Mouse (Mus musculus) embryonic facial prominence, embryonic 14.5 days (tissue): ENCODE results near the gene Nsun2. TPM values are rescaled to one million over a fixed set of nuclear protein-coding genes. Genes with fewer than 3 reads are reported as not detected.
A peak's percentile ranks its signal among the peaks of the same experiment; 100 is the strongest.

Source experiments
- ATAC-seq: fragments of 200-750 bp; cut with Nextera tagmentation; 2 replicates; pipeline ENCODE4 v1.8.0; 2017; ENCODE audit warnings: low read depth, moderate number of reproducible peaks, moderate TSS enrichment
- DNase-seq: peaks from one replicate; pipeline ENCODE4 v3.0.0-alpha.2; 2015; ENCODE audit warnings: low spot score
- H3K27ac ChIP-seq: fragments of 300-500 bp; sonication (generic); replicated peaks from 2 replicates; pipeline ENCODE4 v1.5.1; 2014; ENCODE audit warnings: low read depth, mild to moderate bottlenecking, low read length, moderate library complexity
- H3K27me3 ChIP-seq: fragments of 300-500 bp; sonication (generic); replicated peaks from 2 replicates; pipeline ENCODE4 v1.6.1; 2014; ENCODE audit warnings: low read length; ENCODE audit not compliant: control insufficient read depth, insufficient read depth
- H3K36me3 ChIP-seq: fragments of 300-500 bp; sonication (generic); 2 replicates; pipeline ENCODE4 v1.6.1; 2014; ENCODE audit warnings: low read length, mixed read lengths; ENCODE audit not compliant: control insufficient read depth, insufficient read depth
- H3K4me1 ChIP-seq: fragments of 300-500 bp; sonication (generic); 2 replicates; pipeline ENCODE4 v1.6.1; 2014; ENCODE audit warnings: antibody characterized with exemption, low read length; ENCODE audit not compliant: control insufficient read depth, insufficient read depth
- H3K4me2 ChIP-seq: fragments of 300-500 bp; sonication (generic); 2 replicates; pipeline ENCODE4 v1.6.1; 2014; ENCODE audit warnings: low read depth, mild to moderate bottlenecking, low read length, moderate library complexity, mixed read lengths
- H3K4me3 ChIP-seq: fragments of 300-500 bp; sonication (generic); 2 replicates; pipeline ENCODE4 v1.5.1; 2014; ENCODE audit warnings: low read depth, mild to moderate bottlenecking, low read length
- H3K9ac ChIP-seq: fragments of 300-500 bp; sonication (generic); 2 replicates; pipeline ENCODE4 v1.6.1; 2014; ENCODE audit warnings: low read depth, mild to moderate bottlenecking, low read length, moderate library complexity, mixed read lengths
- H3K9me3 ChIP-seq: fragments of 300-500 bp; sonication (generic); 2 replicates; pipeline ENCODE4 v1.6.1; 2016; ENCODE audit warnings: low read length; ENCODE audit not compliant: control insufficient read depth
- WGBS: fragments of 180-500 bp; shearing (Covaris S2); extraction: QIAGEN DNeasy Blood & Tissue Kit; methylation state at CpG from one replicate; pipeline ENCODE4 v1.1.7; 2014; 5-methylcytosine and 5-hydroxymethylcytosine counted together
- polyA plus RNA-seq: library from polyadenylated mRNA; unstranded; fragments of >200 nt; fragmentation: Nextera tagmentation; extraction: Ambion mirVana; gene quantifications from 2 replicates; pipeline ENCODE4 v1.2.1, GENCODE M21; 2014

Gene Nsun2
- polyA plus RNA-seq = 112 and 128 TPM in 2 replicates

GRCm38 (mm10) chr13:69533405-69534333 is at the start of gene Nsun2:
TSS of gene Nsun2 (plus strand) at chr13:69533746.
- no peaks in the 10 kb centered on the region for H3K9me3 ChIP-seq
- 2% methylated on average over 11 of the region's 155 CpGs for WGBS
- no peaks in the 10 kb centered on the region for H3K27me3 ChIP-seq
- H3K4me2 ChIP-seq = peak within 1 kb of the TSS; percentile 86
- ATAC-seq (no peak), DNase-seq (peak; percentile 42)
- H3K4me1 ChIP-seq = peaks cover 38% of the 10 kb centered on the region
- peak within 1 kb of the TSS; percentile 94 for H3K4me3 ChIP-seq
- H3K27ac ChIP-seq = peak within 1 kb of the TSS; percentile 93
- H3K36me3 ChIP-seq = peaks cover 18% of the 10 kb centered on the region; the same call in 1 of the 2 replicates
- H3K9ac ChIP-seq = peak within 1 kb of the TSS; percentile 89

GRCm38 (mm10) chr13:69485326-69485725 is 48.2 kb upstream of the Nsun2 start:
- H3K4me3 ChIP-seq = no peak overlapping the region
- H3K9ac ChIP-seq = no peak overlapping the region
- peak; percentile 38 for DNase-seq
- no peak for ATAC-seq
- no peak overlapping the region for H3K4me2 ChIP-seq
- H3K27ac ChIP-seq = no peak overlapping the region
- peaks cover 9% of the 10 kb centered on the region; the same call in 1 of the 2 replicates for H3K4me1 ChIP-seq
- WGBS = 15% methylated on average over 6 of the region's 6 CpGs
- no peaks in the 10 kb centered on the region for H3K9me3 ChIP-seq
- peaks cover 75% of the 10 kb centered on the region for H3K27me3 ChIP-seq
- H3K36me3 ChIP-seq = no peaks in the 10 kb centered on the region

GRCm38 (mm10) chr13:69485833-69486232 is 47.7 kb upstream of the Nsun2 start:
- DNase-seq (no peak), ATAC-seq (no peak)
- Histone ChIP-seq H3K4me2 (no peak overlapping the region), H3K4me3 (no peak overlapping the region), H3K9me3 (no peaks in the 10 kb centered on the region), H3K36me3 (no peaks in the 10 kb centered on the region), H3K27ac (no peak overlapping the region), H3K4me1 (peaks cover 9% of the 10 kb centered on the region; the same call in 1 of the 2 replicates), H3K9ac (no peak overlapping the region), H3K27me3 (peaks cover 72% of the 10 kb centered on the region)
- WGBS = 55% methylated on average over 7 of the region's 7 CpGs

- Histone ChIP-seq H3K36me3 (no peaks in the 10 kb centered on the region), H3K27me3 (peaks cover 60% of the 10 kb centered on the region), H3K4me1 (peaks cover 4% of the 10 kb centered on the region; the same call in 1 of the 2 replicates), H3K4me2 (no peak overlapping the region), H3K4me3 (no peak overlapping the region), H3K27ac (no peak overlapping the region), H3K9ac (no peak overlapping the region), H3K9me3 (no peaks in the 10 kb centered on the region)
- no peak for DNase-seq
- 86% methylated on average over 7 of the region's 7 CpGs for WGBS
- ATAC-seq = no peak
Observed at GRCm38 (mm10) chr13:69487108-69487507, 46.4 kb upstream of the Nsun2 start.

- H3K9ac ChIP-seq = peak overlapping the region; percentile 34; the same call in 1 of the 2 replicates
- H3K27ac ChIP-seq = no peak overlapping the region
- H3K4me1 ChIP-seq = peaks cover under 1% of the 10 kb centered on the region; the same call in 1 of the 2 replicates
- H3K9me3 ChIP-seq = no peaks in the 10 kb centered on the region
- H3K4me2 ChIP-seq = peak overlapping the region; percentile 49
- DNase-seq (peak; percentile 26), ATAC-seq (0 out of 2 replicates have a peak, but pooled peaks have one; percentile 14)
- peak overlapping the region; percentile 25 for H3K4me3 ChIP-seq
- WGBS = under 1% methylated on average over 26 of the region's 26 CpGs
- H3K36me3 ChIP-seq = no peaks in the 10 kb centered on the region
- peaks cover 57% of the 10 kb centered on the region for H3K27me3 ChIP-seq
Observed at GRCm38 (mm10) chr13:69487611-69488275, 45.8 kb upstream of the Nsun2 start.

GRCm38 (mm10) chr13:69488565-69489255 is 44.8 kb upstream of the Nsun2 start:
- no peak overlapping the region for H3K4me2 ChIP-seq
- no peaks in the 10 kb centered on the region for H3K36me3 ChIP-seq
- peaks cover 48% of the 10 kb centered on the region for H3K27me3 ChIP-seq
- no peaks in the 10 kb centered on the region for H3K4me1 ChIP-seq
- 29% methylated on average over 13 of the region's 13 CpGs for WGBS
- no peak overlapping the region for H3K27ac ChIP-seq
- ATAC-seq (no peak), DNase-seq (no peak)
- H3K9me3 ChIP-seq = no peaks in the 10 kb centered on the region
- H3K4me3 ChIP-seq = no peak overlapping the region
- no peak overlapping the region for H3K9ac ChIP-seq

GRCm38 (mm10) chr13:69489777-69490176 is 43.8 kb upstream of the Nsun2 start:
- H3K4me2 ChIP-seq = no peak overlapping the region
- no peaks in the 10 kb centered on the region for H3K9me3 ChIP-seq
- no peak overlapping the region for H3K4me3 ChIP-seq
- no peak overlapping the region for H3K9ac ChIP-seq
- no peaks in the 10 kb centered on the region for H3K36me3 ChIP-seq
- H3K27me3 ChIP-seq = peaks cover 39% of the 10 kb centered on the region
- no peak overlapping the region for H3K27ac ChIP-seq
- DNase-seq = no peak
- 72% methylated on average over 9 of the region's 9 CpGs for WGBS
- no peak for ATAC-seq
- no peaks in the 10 kb centered on the region for H3K4me1 ChIP-seq

GRCm38 (mm10) chr13:69492876-69493463 is 40.6 kb upstream of the Nsun2 start:
- H3K9me3 ChIP-seq = no peaks in the 10 kb centered on the region
- H3K9ac ChIP-seq = no peak overlapping the region
- H3K4me1 ChIP-seq = no peaks in the 10 kb centered on the region
- no peak overlapping the region for H3K4me2 ChIP-seq
- DNase-seq (peak; percentile 42), ATAC-seq (peak; percentile 20; the same call in 1 of the 2 replicates)
- WGBS = 25% methylated on average over 7 of the region's 7 CpGs
- H3K4me3 ChIP-seq = no peak overlapping the region
- H3K27me3 ChIP-seq = peaks cover 14% of the 10 kb centered on the region
- H3K27ac ChIP-seq = no peak overlapping the region
- peaks cover 19% of the 10 kb centered on the region for H3K36me3 ChIP-seq
